Mouse (Mus musculus): ENCODE results near the gene Rerg.

DNA sequence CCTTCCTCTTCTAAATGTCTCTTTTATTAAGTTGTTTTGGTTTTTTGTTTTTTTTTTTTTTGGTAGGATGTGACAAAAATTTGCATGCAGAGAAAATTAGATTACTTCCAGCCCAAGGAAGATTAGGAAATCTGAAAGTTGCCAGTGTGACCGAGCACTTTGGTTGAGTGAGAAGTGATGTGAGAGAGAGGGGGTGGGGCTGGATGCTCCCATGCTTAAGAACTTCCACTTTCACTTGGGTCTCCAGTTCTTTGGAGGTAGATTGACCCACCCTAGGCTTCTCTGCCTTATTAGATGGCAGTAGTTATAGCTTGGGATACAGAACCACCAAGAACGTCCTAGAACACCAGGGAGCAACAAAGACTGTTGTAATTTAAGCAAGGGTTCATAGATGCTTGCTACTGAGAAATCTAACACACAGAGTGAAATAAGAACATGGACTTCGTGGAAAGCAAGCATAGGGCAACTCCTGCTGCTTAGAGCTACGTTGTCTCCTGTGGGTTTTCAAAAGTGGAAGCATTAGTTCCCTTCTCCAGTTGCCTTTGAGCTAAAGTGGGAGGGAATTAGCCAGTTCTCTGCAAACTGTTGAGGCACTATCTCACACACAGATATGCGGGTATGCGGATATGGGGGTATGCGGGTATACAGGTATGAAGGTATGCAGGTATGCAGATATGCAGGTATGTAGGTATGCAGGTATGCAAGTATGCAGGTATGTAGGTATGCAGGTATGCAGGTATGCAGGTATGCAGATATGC, 152.9 kb downstream of the Rerg start:
- no peak for TF ChIP-seq POLR2A (IDR thresholded peaks at IDR 0.05; ENCODE audit: borderline replicate concordance, extremely low read depth, insufficient read depth, insufficient read length, poor library complexity, severe bottlenecking)
- no peak for TF ChIP-seq CTCF (IDR thresholded peaks at IDR 0.05; ENCODE audit: borderline replicate concordance, extremely low read depth, insufficient read depth, insufficient read length)
